Mouse (Mus musculus) layer of hippocampus, postnatal 36 days (tissue): ENCODE data around the gene Ran. TPM values are rescaled to one million over a fixed set of nuclear protein-coding genes. Genes with fewer than 3 reads are reported as not detected.

Source experiments
- DNase-seq, 2 experiments: peaks; one replicate each; pipeline ENCODE4 v3.0.0; 2022
- total RNA-seq, 2 experiments: library from RNA; stranded (reverse); gene quantifications; 2 replicates each; pipeline ENCODE4 v1.2.3; 2021

Ran gene
- total RNA-seq, 2 experiments from 2014 or later = 166 to 174 TPM

DNA sequence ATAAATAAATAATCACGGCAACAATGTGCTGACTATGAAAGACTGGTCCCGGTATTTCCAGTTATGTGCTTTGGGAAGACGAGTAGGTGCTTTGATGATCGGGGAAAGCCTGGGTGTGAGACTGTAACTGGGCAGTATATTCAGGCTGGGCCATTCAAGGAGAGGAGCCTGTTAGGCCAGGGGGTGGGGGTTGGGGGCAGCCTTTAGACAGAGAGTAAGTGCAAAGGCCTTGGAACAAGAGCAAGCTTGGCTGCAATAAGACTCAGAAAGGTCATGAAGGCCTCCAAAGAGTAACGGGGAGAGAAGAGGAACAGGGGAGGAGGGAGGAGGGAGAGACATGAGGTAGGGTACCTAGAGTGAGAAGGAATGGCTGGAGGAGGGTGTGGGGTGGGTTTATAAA is 4.3 kb upstream of the Ran start:
- DNase-seq = no peak

DNA sequence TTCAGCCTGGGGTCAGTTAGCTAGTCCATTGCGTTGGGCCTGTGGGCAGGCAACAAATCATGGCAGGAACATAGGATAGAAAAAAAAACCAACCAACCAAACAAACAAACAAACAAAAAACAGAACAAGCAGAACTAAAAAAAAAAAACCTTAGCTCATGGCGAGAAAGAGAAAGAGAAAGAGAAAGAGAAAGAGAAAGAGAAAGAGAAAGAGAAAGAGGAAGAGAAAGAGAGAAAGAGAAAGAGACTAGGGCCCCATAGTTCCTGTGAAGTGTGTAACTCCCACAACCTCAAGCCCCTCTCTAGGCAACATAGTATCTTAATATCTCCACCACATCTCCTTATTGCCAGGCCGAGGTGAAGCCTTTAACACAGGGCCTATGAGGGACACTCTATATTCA is 3.5 kb upstream of the Ran start:
- DNase-seq = no peak

DNA sequence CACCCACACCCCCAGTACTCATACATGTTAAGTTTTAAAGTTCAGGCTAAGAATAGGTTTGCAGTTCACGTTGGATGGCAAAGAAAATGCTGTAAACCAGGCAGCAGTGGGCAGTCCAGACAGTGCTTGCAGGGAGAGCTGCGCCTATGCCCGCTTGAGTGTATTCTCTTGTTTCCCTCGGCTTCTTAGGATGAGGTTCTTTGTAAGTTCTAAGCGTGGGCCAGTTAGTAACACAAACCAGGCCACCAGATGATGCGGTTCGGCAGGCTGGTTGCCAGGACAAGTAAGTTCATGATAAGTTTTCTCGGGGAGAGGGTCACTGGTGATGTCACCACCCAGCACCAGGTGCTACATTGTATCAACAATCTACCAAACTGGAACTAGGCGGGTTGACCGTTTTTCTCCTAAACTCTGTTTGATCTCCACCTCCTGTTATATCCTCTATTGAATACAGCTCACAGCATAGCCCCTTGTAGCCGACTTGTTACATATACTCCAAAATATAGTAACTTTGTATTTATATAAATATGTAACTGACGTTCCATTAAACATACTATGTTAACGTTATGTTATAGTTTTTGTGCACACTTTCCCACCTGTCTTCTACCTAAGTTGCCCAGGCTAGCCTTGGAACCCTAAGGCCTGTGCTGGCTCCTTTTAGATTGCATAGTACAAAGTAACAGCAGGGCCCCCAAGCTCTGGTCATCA is 933 bp upstream of the Ran start:
- no peak for DNase-seq

DNA sequence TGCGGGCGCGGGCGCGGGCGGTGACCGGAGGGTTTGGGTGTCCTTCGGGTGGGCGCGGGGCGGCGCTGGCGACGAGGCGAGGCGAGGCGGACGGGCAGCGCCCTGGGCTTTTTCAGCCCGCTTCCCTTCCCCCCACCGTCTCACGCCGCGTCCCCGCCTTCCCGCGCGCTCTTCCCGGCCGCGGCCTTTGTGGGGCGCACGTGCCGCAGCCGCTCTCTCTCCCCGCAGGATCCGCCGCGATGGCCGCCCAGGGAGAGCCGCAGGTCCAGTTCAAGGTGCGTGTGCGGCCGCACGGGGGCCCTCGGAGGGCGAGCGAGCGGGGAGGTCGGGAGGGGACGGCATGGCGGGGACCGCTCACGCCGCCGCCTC is 415 bp downstream of the Ran start:
- no peak for DNase-seq

DNA sequence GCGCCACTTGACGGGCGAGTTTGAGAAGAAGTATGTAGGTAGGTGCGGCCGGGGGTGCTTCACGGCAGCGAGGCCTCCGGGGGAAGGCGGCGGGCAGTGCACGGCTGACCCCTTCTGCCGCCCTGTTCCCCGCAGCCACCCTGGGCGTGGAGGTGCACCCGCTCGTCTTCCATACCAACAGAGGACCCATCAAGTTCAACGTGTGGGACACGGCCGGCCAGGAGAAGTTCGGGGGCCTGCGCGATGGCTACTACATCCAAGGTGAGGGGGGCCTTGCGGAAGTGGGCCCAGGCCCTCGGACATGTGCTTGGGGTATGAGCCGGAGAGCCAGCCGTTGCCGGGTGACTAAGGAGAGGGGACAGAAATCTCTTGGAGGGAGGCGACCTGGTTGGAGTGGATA is 862 bp downstream of the Ran start:
- DNase-seq = peak in 1 of 2 experiments; percentile 26

DNA sequence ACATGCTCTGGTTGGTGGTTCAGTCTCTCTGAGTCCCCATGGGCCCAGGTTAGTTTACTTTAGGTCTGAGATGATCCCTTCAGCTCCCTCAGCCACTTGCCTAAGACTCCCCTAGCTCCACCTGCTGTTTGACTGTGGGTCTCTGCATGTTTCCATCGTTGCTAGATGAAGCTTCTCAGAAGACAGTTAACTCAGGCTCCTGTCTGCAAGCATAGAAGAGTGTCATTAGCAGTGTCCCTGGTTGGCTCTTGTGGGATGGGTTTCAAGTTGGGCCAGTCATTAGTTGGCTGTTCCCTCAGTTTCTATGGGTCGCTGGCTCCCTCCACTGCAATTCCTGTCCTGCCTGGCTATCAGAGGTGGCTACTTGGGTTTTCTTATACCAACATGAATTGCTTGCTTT is 5.2 kb downstream of the Ran start:
- DNase-seq = no peak

DNA sequence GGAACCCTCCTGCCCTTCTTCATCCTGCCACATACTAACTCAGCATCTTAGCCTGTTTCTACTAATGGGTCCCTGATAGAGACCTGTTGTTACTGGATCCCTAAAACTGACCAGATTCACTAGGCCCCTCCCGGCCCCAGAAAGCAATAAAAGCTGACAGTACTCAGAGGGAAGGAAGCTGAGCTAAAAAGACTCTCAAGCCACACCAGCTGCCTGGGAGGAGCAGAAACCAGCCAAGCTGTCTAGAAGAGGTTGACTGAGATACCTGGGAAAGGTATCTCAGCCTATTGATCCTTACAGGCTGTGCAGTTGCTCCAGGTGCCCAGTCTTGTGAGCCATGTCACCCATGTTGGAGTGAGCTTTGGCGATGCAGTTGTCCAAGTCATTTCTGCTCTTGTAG is 5.9 kb downstream of the Ran start:
- no peak for DNase-seq

DNA sequence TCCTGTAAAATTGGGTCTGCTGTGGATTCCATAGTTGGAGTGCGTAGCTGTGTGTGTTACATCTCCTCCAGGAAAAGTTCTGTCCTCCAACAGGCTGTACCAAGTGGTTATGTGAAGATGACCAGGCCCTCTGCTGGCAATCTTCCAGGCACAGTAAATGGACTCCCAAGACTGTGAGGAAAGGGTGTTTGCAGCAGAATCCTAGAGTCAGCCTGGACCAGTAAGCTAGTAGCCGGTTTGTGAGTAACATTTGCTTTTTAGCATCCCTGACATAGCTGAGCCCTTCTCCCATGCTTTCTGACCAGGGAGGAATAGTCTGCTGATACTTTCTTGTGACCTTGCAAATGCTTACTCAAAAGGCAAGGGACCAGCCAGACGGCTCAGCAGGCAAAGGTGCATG is 6.3 kb downstream of the Ran start:
- DNase-seq = no peak

DNA sequence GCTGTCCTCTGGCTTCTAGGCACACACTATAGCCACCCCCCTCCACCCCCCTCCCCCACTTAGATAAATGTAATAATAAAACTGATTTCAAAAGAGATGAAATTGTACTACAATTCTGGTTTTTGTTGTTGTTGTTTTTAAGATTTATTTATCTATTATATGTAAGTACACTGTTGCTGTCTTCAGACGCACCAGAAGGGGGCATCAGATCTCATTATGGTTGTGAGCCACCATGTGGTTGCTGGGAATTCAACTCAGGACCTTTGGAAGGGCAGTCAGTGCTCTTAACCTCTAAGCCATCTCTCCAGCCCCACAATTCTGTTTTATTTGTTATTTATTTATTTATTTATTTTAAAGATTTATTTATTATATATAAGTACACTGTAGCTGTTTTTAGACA is 6.8 kb downstream of the Ran start:
- DNase-seq = no peak

DNA sequence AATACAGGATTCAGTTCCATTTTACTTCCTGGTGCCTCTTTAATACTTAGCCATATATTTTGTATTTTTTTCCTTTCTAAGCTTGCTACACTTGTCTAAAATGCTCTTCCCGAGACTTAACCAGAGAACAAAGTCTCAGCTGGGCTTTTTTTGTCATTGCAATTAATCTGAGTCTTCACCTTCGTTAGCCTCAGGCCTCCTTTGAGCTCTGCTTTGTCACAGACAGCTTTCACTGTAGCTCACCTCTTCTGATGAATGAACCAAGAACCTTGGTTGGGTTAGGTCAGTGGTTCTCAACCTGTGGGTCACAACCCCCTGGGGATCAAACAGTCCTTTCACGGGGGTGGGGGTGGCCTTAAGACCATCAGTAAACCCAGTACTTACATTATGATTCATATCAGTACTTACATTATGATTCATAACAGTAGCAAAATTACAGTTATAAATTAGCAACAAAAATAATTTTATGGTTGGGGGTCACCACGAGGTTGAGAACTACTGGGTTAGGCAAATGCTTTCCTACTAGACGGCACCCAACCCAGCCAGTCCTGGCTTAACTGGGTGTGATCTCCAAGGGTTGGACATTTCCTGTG is 9.4 kb downstream of the Ran start:
- DNase-seq = no peak

DNA sequence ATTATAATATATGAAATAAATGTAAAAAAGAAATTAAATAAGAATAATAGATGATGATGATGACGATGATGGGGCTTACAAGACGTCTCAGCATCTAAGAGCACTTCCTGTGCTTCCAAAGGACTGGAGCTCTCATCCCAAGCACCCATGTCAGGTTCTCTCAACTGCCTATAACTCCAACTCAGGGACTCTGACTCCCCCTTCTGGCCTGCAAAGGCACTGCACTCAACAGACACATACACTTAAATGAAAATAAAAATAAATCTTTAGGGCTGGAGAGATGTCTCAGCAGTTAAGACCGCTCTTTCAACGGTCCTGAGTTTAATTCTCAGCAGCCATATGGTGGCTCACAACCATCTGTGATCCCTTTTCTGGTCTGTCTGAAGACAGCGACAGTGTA is 16.8 kb downstream of the Ran start:
- DNase-seq = no peak

DNA sequence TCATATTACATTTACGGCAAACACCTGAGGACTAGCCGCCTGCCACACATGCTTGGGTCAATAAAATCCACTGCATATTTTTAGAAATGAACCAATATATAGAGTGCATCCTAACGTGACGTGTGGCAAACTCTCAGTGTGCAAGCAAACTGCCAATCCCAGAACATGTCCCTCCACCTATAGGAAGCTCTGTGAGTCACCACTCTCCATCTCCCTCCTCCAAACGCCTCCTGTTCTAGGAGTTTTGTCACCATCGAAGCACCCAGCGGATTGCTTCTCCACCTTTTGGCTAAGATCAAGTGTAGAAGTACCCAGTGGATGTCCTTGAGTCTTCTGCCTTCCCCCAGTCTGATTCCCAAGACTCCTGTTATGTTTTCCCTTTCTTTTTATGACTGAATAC is 17.9 kb downstream of the Ran start:
- no peak for DNase-seq

DNA sequence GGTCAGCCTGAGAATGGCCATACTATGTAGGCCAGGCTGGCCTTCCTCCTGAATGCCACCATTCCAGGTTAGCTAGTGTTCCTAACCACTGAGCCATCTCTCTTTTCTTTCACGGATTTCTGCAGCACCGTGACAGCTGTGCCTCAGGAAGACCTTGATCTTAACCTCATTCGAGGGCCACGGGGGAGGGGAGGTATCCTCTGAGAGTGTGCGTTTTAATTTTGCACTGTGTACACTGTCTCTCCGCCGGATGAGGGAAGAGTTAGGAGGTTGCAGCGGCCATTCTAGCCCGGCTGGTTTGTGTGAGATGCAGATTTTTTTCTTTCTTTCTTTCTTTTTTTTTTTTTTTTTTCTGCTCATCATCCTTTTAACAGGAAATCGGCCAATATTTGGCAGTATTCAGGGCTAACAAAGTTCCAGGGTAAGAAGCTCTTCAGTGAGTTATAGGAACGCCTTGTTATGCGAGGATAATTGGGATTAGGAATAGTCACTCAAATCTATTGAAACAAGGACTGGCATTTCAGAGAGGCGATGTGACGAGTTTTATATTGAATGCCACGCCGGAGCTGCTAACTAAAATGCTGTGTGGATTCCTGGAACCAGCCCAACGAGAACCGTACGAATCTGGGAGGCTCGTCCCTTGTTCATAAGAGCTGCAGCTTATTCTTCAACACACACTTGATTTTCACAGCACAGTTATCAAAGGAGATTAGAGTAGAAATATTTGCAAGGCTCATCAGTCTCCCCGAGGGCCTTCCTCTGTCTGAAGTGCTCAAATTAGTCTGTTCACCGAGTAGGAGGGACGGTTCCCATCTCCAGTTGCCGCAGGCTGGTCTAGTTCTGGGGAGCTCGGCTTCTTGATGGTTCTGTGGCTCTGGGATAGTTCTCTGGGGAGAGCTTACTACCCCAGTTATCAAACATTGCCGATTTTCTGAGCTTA is 26.0 kb downstream of the Ran start:
- DNase-seq = no peak

DNA sequence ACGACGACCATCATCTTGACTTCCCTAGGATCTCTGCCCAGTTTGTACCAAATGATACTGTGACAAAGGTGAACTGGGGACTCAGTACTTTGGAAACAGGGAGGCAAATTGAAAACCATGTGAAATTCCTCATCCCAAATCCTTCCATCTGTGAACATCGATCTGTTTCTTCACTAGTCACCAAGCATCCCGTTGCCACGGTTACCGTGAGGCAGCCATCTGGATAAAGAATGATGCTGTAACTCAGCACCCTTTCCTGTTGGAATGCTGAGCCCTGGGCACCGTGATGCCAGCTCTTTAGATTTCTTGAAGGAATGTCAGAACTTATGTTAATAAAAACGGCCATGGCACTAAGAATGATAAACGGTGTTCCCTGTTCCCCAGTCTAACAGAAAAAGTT is 29.5 kb downstream of the Ran start:
- DNase-seq = peak; percentile 80 to 82

DNA sequence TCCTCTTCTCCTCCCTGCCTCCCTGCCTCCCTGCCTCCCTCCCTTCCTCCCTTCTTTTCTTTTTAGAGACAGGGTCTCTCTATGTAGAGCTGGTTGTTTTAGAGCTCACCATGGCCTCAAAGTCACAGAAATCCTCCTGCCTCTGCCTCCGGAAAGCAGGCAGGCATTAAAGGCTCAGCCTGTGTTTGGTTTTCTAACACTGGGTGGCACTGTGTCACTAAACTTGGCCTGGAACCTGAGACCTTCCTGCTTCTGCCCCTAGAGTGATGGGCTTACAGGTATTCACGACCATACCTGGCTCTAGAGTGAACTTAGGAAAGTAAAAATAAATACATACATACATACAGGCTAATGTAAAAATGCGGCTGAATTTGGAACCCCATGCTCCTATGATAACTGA is 32.0 kb downstream of the Ran start:
- DNase-seq = no peak

DNA sequence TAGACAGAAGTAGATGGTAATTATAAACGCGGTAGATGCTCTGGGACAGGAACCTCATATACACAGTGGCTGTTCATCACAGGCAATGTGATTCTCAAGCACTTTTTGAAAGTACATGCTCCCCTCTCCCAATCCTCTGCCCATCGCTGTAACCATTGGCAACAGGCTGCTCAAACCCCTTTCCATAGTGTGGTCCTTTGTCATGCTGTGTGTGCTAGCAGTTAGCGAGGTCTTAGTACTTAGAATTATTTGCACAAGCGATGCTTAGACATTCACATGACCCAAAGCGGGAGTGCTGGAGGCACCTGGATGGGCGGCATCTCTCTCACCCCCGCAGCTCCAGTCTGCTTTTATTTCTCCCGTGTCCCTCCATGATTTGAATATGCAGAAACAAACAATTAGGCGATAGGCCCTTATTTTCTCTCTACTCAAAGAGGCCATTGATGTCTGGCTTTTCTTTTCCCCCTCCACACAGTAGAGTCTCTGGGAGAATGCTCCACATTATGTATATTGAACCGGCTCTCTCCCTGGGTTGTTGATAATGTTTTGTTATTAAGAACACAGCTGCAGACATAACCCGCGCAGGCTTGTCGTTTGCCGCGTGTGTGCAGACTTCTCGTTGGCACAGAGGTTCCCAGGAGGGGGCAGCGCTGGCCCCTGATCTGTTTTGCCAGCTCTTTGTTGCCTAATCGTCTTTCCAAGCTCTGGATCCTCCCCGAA is 32.9 kb downstream of the Ran start:
- no peak for DNase-seq

DNA sequence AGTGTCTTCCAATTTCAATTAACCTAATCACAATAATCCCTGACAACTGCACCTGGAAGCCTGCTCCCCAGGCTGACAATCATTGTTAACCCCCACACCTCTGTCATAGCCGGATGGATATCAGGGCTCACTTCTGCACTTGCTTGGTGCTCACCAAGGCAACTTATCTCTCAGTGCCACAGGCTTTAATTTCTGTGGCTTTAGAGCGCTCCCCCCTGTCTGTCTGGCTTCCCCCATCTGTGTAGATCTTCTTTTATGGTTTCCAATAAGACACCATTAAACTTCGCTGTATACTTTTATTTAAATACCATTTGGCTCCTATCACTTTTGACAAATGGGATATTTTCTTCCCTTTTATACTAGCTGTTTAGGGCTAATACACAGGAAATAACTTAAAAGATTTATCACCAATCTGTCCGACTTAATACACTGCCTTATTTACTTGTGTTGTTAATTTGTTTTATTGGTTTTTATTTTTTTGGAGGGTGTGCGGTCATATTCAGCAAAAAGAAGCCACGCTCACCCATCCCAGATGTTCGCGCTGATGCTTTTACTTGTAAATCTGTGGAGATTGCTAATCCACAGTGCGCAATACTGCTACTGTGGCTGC is 34.9 kb downstream of the Ran start:
- DNase-seq = no peak

DNA sequence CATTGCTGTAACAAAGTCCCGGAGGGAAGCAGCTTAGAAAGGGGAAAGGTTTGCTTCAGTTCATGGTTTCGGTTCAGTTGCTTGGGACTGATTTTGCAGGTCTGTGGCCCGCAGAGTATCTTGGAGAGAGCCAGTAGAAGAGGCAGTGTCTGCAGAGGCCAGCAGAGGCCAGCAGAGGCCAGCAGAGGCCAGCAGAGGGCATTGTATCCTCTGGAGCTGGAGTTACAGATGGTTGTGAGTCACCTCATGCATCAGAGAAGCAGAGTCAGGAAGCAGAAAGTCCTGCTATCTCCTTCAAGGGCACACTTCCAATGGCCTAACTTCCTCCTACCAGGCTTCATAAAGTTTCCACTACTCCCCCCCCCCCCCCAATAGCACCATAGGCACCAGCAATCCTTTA is 39.2 kb downstream of the Ran start:
- DNase-seq = no peak

DNA sequence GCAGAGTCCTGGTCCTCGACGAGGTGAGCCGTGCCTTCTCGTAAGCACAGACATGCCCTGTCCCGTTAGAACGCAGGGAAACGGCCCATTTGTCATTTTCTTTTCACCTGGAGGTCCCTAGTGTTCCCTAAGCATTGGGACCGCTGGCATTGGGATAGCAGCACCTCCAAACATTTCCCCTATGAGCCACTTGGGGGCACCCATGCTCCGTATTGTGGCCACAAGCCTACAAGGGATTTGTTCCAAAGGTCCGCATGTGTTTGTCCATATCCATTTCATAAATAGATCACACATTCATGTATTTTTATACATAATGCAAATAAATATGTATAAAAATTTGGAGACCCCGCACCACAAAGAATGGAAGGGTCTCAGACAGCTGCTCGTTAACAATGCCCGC is 41.7 kb downstream of the Ran start:
- peak; percentile 66 to 67 for DNase-seq

DNA sequence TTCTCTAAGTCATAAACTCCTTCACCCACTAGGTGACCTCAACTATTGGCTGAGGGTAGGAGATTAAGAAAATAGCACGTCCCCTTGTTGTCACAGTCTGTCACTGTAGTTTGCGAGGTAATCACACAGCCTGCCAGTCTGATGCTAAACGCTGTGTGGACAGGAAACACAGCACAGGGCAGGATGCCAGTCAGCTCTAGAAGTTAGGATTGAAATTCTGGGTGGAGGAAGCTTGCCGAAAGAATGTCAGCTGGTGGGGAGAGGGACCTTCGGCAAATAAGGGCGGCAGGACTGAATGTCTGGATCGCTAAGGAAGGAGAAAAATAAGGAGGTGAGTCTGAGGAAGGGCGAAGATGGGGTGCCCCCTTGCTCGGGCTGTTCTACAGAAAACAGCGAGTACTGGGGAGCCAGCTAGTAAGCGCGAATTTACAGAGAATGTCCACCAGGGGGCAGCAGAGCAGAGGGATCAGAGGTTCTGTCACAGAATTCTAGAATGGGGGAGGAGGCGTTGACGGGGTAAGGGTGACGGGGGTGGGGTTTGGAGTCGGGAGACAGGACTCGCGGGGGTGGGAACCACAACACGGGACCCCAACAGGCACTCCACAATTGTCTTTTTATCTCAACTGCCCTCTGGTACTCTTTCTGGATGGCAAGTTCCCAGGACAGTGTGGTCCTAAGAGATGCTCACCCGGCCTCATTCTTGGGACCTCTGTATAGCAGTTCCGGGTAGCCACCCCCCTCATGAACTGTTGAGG is 43.3 kb downstream of the Ran start:
- DNase-seq = peak; percentile 71 to 83

DNA sequence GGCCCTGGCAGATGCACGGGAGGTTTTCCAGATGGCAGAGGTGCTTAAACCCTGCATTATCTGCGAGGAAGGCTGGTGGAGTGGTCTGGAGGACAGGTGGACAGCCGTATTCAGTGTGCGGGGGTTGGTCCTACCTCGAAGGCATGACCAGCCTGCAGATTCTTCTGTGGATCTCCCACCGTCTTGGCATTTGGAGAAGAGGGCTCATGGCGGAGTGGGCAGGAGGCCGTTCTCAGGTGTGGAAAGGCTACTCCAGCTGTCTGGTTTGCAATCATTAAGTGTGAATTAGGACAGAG is 43.9 kb downstream of the Ran start:
- DNase-seq = no peak

DNA sequence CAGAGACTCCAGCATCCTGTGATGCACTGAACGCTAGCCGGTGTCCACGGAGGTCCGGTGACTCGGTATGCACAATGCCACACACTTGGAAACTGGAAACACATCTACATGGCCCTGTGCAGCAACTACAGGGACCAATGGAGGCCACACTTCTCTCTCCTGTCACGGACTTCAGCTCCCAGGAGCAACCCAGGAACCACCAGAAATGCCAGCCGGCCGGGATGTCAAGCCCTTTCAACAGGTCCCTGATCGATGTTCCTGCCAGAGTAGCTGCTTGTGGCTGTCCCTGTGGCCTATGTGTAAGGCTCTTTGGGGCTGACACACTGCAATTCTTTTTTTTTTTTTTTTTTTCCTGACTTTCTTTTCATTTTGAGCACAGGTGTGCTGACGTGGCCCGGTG is 44.3 kb downstream of the Ran start:
- no peak for DNase-seq
